Mouse (Mus musculus) skeletal muscle tissue, adult 2 months (tissue): ENCODE data around the gene Amer1.

ENCODE experiments used
- DNase-seq: peaks from one replicate; pipeline ENCODE4 v3.0.0-alpha.2; 2012; ENCODE audit warnings: low read depth, low spot score

The Amer1 gene

GRCm38 (mm10) chrX:95444776-95445111, at the start of gene Amer1:
Gene Amer1 (minus strand): TSS chrX:95444872.
- peak; percentile 88 for DNase-seq

- DNase-seq, result peak; percentile 72
Observed at GRCm38 (mm10) chrX:95457166-95457565, 12.5 kb upstream of the Amer1 start.

- DNase-seq, result no peak
Observed at GRCm38 (mm10) chrX:95445866-95446265, 1.2 kb upstream of the Amer1 start.

GRCm38 (mm10) chrX:95445141-95445540, 469 bp upstream of the Amer1 start:
- DNase-seq, result no peak

DNA sequence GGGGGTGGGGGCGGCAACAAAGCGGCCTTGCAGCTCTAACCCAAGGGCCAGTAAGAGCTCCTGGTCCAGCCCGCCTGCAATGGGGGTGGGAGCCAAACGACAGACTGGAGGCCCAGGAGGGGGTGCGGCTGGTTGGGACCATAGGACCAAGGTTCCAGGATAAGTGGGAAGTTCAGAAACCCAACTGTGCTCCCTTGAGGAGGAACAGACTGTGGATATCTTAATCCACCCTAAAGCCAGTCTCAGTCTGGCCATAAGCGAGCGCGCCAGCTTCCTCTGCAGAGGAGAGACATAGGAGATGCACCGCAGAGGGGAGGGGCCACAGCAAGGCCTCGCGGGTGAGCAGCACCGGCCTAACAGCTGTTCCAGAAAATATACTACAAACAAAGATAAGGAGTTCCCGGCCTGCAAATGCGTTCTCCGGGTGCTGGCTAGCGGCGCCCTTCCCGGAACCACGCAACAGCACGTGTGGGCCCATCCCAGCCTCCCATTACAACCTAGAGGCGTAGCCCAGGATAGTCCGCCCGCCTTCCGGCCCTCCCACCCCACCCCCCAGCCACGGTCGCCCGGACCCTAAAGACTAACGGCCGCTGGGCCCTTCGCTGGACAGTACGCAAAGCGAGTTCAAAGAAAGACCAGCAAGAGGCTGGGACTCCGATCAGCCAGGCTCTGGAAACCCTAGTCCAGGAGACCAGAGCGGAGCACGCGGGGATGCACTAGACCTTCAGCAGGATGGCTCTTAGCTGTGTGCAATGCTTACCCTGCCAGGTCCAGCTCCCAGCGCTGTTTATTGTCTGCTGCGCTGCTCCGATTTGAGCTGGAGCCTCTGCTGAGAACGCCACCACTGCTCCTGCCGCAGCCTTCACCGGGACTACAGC, 535 bp downstream of the Amer1 start:
- peak; percentile 7 for DNase-seq

GRCm38 (mm10) chrX:95443390-95443789, 1.3 kb downstream of the Amer1 start:
- no peak for DNase-seq

DNA sequence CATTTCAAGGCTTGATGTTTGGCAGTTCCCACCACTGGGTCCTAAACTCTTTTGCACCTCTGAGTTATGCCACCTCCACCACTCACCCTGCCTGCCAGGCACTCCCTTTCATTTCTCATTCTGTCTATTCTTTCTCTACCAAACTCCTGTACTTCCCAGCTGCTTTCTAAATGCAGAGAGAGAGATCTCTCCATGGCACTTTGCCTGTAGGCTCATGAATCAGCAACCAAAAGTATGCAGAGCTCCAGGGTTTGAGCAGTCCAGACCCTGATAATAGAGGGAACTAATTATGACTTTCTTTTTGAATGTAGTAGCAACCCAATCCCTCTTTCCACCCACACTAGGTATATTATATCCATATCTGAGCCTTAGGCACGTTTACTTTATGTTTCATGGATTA, 2.4 kb downstream of the Amer1 start:
- DNase-seq, result no peak

GRCm38 (mm10) chrX:95441290-95441689, 3.4 kb downstream of the Amer1 start:
- DNase-seq, result no peak

DNA sequence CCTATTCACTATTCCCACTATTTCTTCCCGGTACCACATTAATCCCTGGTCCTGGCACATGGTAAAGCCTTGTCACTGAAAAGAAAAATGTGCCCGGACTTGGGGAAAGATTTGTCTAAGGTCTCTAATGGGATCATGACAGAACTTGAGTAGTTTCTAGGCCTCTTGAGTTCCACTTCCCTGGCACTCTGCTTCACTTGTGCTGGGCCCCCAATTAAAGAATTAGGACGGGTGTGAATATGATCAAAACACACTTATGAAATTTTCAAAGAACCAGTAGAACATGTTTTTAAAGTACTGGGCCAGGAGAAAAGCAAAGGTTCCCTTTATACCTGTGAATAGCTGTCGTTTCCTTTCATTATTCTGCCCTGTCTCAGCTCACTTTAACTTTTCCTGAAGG, 6.2 kb downstream of the Amer1 start:
- DNase-seq, result no peak

GRCm38 (mm10) chrX:95437236-95437635, 7.4 kb downstream of the Amer1 start:
- DNase-seq, result peak; percentile 56

DNA sequence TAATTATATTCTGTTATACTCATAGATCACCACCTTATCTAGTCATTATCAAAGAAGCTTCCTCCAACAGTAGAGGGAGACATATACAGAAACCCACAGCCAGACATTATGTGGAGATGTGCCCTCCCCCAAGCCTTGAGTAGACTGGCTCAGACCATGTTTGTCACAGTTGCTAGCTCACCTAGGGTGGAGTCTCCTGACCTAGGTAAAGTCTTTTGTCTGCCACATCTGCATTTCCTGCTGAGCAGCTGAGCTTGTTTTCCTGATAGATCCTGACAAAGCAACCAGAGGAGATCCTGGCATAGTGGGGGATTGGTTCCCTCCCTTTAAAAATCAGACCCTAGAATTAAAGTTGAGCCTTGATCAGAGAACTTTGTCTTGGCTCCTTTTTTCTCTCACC, 71.6 kb downstream of the Amer1 start:
- no peak for DNase-seq
